Mouse (Mus musculus) forebrain, embryonic 11.5 days (tissue): ENCODE measurements at regions not wholly inside any gene's neighbourhood (a gene's known extent, or its start where the extent isn't known, plus 50 kb on each side); places are given as distances from the start of the nearest gene placed in this dataset.

Experiments
- ATAC-seq: fragments of 200-750 bp; cut with Nextera tagmentation; replicated peaks from 2 replicates; pipeline ENCODE4 v1.8.0; 2017; ENCODE audit warnings: moderate TSS enrichment; ENCODE audit not compliant: low FRiP score
- DNase-seq: peaks from one replicate; pipeline ENCODE4 v3.0.0-alpha.2; 2017; ENCODE audit warnings: low spot score
- H3K27ac ChIP-seq: fragments of 300-500 bp; sonication (generic); 2 replicates; pipeline ENCODE4 v1.5.1; 2014; ENCODE audit warnings: low read depth, low read length
- H3K27me3 ChIP-seq: fragments of 300-500 bp; sonication (generic); 2 replicates; pipeline ENCODE4 v1.6.1; 2014; ENCODE audit warnings: mild to moderate bottlenecking, low read length, mixed read lengths; ENCODE audit not compliant: control insufficient read depth, insufficient read depth
- H3K36me3 ChIP-seq: fragments of 300-500 bp; sonication (generic); 2 replicates; pipeline ENCODE4 v1.6.1; 2014; ENCODE audit warnings: mild to moderate bottlenecking, low read length, moderate library complexity, mixed read lengths; ENCODE audit not compliant: control insufficient read depth, insufficient read depth
- H3K4me1 ChIP-seq: fragments of 300-500 bp; sonication (generic); replicated peaks from 2 replicates; pipeline ENCODE4 v1.6.1; 2014; ENCODE audit warnings: low read length, mixed read lengths; ENCODE audit not compliant: control insufficient read depth, insufficient read depth
- H3K4me2 ChIP-seq: fragments of 300-500 bp; sonication (generic); 2 replicates; pipeline ENCODE4 v1.6.1; 2014; ENCODE audit warnings: low read depth, mild to moderate bottlenecking, low read length, moderate library complexity, mixed read lengths; ENCODE audit not compliant: severe bottlenecking
- H3K4me3 ChIP-seq: fragments of 300-500 bp; sonication (generic); 2 replicates; pipeline ENCODE4 v1.5.1; 2014; ENCODE audit warnings: low read depth, low read length
- H3K9ac ChIP-seq: fragments of 300-500 bp; sonication (generic); 2 replicates; pipeline ENCODE4 v1.6.1; 2014; ENCODE audit warnings: low read length
- H3K9me3 ChIP-seq: fragments of 300-500 bp; sonication (generic); 2 replicates; pipeline ENCODE4 v1.6.1; 2016; ENCODE audit warnings: low read length, mixed read lengths; ENCODE audit not compliant: control insufficient read depth
- WGBS: fragments of 180-500 bp; shearing (Covaris S2); extraction: QIAGEN DNeasy Blood & Tissue Kit; methylation state at CpG from one replicate; pipeline ENCODE4 v1.1.7; 2014; 5-methylcytosine and 5-hydroxymethylcytosine counted together

DNA sequence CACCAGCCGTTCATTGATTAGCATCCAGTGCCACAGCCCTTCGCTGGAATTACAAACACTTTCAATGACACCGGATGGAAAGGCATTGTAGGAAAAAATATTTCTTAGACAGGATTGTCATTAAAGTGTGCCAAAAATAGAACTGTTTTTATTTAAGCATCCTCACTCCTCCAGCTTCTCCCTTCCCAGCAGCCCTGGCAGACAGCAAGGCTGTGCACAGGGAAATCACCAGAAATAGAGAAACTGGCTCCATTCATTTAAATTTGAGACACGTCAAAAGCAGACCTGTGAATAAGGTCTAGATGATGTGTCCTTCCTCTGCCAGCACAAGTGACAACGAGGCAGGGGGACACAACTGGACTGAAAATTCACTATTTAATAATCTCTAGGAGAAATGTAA, 88.5 kb upstream of the Ankrd1 start:
- DNase-seq (no peak), ATAC-seq (no peak)
- Histone ChIP-seq H3K9ac (no peak overlapping the region), H3K27ac (no peak overlapping the region), H3K9me3 (no peaks in the 10 kb centered on the region), H3K4me3 (no peak overlapping the region), H3K36me3 (no peaks in the 10 kb centered on the region), H3K4me1 (peaks cover under 1% of the 10 kb centered on the region; the same call in 1 of the 2 replicates), H3K27me3 (no peaks in the 10 kb centered on the region), H3K4me2 (no peak overlapping the region)
- WGBS, result 79% methylated on average over 5 of the region's 5 CpGs

DNA sequence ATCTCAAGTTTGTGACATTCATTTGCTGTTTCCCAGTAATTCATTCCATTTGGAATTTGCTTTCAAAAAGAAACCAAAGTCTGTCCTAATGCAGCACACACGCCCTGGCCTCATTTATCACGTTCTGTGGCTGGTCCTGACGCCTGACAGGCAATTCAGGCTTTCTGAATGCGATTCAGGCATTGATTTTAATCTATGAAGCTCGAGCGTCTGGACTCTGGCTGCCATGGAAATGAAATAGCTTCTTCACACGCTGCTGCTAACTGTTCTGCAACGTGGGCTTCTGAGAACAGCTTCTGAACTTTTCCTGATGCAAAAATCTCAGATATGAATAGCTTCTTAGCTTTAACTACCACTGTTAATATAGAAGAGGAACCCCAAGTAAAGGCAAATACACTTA, 93.6 kb upstream of the Ankrd1 start:
- peak overlapping the region; percentile 25; the same call in 1 of the 2 replicates for H3K27ac ChIP-seq
- H3K27me3 ChIP-seq, result no peaks in the 10 kb centered on the region
- ATAC-seq (no peak), DNase-seq (no peak)
- no peak overlapping the region for H3K4me2 ChIP-seq
- WGBS, result 35% methylated on average over 8 of the region's 8 CpGs
- H3K4me3 ChIP-seq, result no peak overlapping the region
- peaks cover 10% of the 10 kb centered on the region; the same call in 1 of the 2 replicates for H3K4me1 ChIP-seq
- no peaks in the 10 kb centered on the region for H3K36me3 ChIP-seq
- no peaks in the 10 kb centered on the region for H3K9me3 ChIP-seq
- no peak overlapping the region for H3K9ac ChIP-seq

- DNase-seq, result peak; percentile 76
These were observed 94.5 kb upstream of the Ankrd1 start for GRCm38 (mm10) chr19:36214188-36214968.

DNA sequence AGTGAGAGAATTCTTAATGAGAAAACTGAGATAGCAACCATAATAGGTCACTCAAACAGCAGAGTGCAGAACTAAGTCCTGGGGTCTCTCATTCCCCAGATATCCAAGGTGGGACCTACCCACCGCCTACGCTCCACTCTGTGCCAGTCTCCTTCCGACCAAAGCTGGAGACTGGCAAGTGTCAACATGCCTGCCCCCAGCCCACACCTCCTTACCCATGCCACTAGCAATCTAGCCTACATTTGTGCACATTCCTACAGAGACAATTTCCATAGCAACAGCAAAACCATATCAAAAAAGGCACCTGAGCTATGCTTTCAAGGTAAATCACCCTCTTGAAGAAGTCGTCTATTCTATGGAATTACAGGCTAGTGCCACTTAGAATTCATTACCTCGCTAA, 97.3 kb upstream of the Ankrd1 start:
- H3K9ac ChIP-seq, result no peak overlapping the region
- DNase-seq, result no peak
- ATAC-seq, result no peak
- no peaks in the 10 kb centered on the region for H3K27me3 ChIP-seq
- no peaks in the 10 kb centered on the region for H3K36me3 ChIP-seq
- peaks cover 10% of the 10 kb centered on the region; the same call in 1 of the 2 replicates for H3K4me1 ChIP-seq
- H3K27ac ChIP-seq, result no peak overlapping the region
- 85% methylated on average over 5 of the region's 5 CpGs for WGBS
- no peak overlapping the region for H3K4me3 ChIP-seq
- no peak overlapping the region for H3K4me2 ChIP-seq
- H3K9me3 ChIP-seq, result no peaks in the 10 kb centered on the region

More at GRCm38 (mm10) chr19:36214188-36214968, 94.5 kb upstream of the Ankrd1 start:
- Histone ChIP-seq H3K4me3 (no peak overlapping the region), H3K27ac (0 out of 2 replicates have a peak overlapping the region, but pooled peaks have one; percentile 25), H3K27me3 (no peaks in the 10 kb centered on the region), H3K4me2 (no peak overlapping the region), H3K9ac (no peak overlapping the region; the same call in 1 of the 2 replicates), H3K9me3 (no peaks in the 10 kb centered on the region), H3K4me1 (peaks cover 10% of the 10 kb centered on the region; the same call in 1 of the 2 replicates), H3K36me3 (no peaks in the 10 kb centered on the region)
- WGBS, result 22% methylated on average over 7 of the region's 7 CpGs
- peak; percentile 91 for ATAC-seq

GRCm38 (mm10) chr19:36217605-36218004, 97.7 kb upstream of the Ankrd1 start:
- Histone ChIP-seq H3K4me1 (peaks cover 10% of the 10 kb centered on the region; the same call in 1 of the 2 replicates), H3K27ac (no peak overlapping the region), H3K4me3 (no peak overlapping the region), H3K9ac (no peak overlapping the region), H3K36me3 (no peaks in the 10 kb centered on the region), H3K27me3 (no peaks in the 10 kb centered on the region), H3K9me3 (no peaks in the 10 kb centered on the region), H3K4me2 (no peak overlapping the region)
- DNase-seq (no peak), ATAC-seq (no peak)
- WGBS, result 74% methylated on average over 5 of the region's 5 CpGs

DNA sequence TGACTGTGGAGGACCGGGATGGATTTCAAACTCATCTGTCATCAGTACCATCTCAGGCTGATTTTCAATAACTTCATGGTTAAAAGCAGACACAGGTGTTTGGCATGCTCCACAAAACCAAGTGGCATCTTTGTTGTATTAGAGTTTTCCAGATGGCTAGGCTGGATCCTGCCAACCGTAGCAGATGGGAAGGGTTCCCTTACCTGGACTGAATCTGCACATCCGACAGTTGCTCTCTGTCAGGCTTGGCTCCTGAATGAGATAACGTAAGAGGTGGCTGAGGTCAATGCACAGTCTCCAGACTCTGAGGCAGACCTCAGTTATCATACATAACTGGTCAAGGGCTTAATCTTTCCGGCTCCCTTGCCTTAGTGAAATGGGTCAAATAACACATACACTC, 99.0 kb upstream of the Ankrd1 start:
- Histone ChIP-seq H3K27ac (no peak overlapping the region), H3K27me3 (no peaks in the 10 kb centered on the region), H3K4me1 (peaks cover 6% of the 10 kb centered on the region; the same call in 1 of the 2 replicates), H3K4me2 (no peak overlapping the region), H3K9ac (no peak overlapping the region), H3K36me3 (no peaks in the 10 kb centered on the region), H3K4me3 (no peak overlapping the region), H3K9me3 (no peaks in the 10 kb centered on the region)
- ATAC-seq, result no peak
- no peak for DNase-seq
- WGBS, result 93% methylated on average over 5 of the region's 5 CpGs

GRCm38 (mm10) chr19:36221104-36221503, 101.2 kb upstream of the Ankrd1 start:
- Histone ChIP-seq H3K4me2 (no peak overlapping the region), H3K27me3 (no peaks in the 10 kb centered on the region), H3K9ac (no peak overlapping the region), H3K36me3 (no peaks in the 10 kb centered on the region), H3K4me3 (no peak overlapping the region), H3K9me3 (no peaks in the 10 kb centered on the region), H3K4me1 (no peaks in the 10 kb centered on the region), H3K27ac (no peak overlapping the region)
- ATAC-seq, result no peak
- 88% methylated on average over 2 of the region's 2 CpGs for WGBS
- DNase-seq, result no peak

DNA sequence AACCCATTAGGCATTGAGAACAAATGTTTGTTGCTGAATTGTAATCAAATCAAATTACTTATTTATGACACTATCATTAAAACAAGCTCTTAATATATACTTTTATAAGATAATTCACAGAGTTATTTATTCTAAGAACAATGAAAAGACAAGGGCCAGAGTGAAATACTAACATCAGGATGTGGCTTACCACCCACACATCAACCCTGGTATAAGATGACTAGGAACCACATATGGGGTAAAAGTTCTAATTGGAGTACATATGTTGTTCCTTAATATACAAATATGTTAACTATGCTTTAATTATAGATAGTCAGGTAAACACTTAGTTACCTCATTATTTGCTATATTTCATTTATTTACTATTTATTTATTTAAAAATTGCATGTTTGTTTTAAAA, 101.7 kb upstream of the Ankrd1 start:
- Histone ChIP-seq H3K27ac (no peak overlapping the region), H3K36me3 (no peaks in the 10 kb centered on the region), H3K9me3 (no peaks in the 10 kb centered on the region), H3K4me3 (no peak overlapping the region), H3K27me3 (no peaks in the 10 kb centered on the region), H3K4me1 (no peaks in the 10 kb centered on the region), H3K4me2 (no peak overlapping the region), H3K9ac (no peak overlapping the region)
- no peak for DNase-seq
- no peak for ATAC-seq

DNA sequence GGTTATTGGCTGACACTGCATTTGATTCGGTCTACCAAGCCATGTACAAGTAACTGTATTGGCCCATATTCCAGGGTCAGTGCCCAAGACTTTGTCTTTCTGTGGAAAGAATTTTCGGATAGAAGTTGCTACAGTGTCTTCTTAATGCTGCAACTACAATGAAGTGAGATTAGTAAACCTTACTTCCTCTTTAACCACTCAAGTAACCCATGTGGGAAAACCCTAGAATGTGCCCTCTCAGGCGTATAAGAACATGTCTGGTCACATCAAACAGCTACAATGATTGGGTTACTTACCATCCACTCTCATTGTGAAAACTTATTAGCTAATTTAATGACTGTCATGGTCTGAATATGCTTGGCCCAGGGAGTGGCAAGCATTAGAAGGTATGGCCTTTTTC, 102.3 kb upstream of the Ankrd1 start:
- Histone ChIP-seq H3K9ac (no peak overlapping the region), H3K36me3 (no peaks in the 10 kb centered on the region), H3K4me2 (no peak overlapping the region), H3K4me1 (no peaks in the 10 kb centered on the region), H3K27ac (no peak overlapping the region), H3K9me3 (no peaks in the 10 kb centered on the region), H3K4me3 (no peak overlapping the region), H3K27me3 (no peaks in the 10 kb centered on the region)
- ATAC-seq, result no peak
- 86% methylated on average over 3 of the region's 3 CpGs for WGBS
- no peak for DNase-seq
